In the genomic region with DNA sequence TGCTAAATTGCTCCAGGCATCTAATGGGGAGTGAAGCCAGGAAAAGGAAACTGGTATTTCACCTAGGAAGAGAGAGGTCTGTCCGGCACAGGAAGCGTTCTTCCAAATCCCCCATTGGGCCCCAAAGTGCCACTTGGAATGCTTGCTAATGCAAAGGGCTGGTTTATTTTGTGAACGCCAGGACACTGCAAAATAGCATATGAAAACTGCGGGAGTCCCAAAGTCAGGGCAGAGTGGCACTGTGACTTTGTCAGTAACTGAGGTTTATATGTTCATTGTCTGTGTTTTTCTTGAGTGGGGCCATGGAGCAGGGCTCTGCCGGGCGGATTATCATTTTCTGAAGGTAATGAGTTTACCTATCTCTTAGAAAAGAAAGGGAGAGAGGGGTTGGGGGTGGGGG, we compare ENCODE assay signal across 10 mouse cellular contexts.
"Had no signal": no experiment of that assay in that cellular context is flagged by ENCODE, and none has a peak within 500 bp of the region (broad histone marks: within the 10 kb centered on the region; RNA-seq: fewer than 3 reads in every experiment).

No protein-coding gene starts in this region.

- H3K36me3 ChIP-seq: limb, embryonic 13.5 days; midbrain, embryonic 13.5 days; neural tube, embryonic 15.5 days had no signal

- H3K27ac ChIP-seq: limb, embryonic 13.5 days; liver, embryonic 14.5 days; midbrain, embryonic 13.5 days; neural tube, embryonic 15.5 days had no signal

- DNase-seq: kidney, postnatal 25 days; right cerebral cortex, postnatal 4 days; spleen, adult 18-20 months; thymus, adult 18-20 months; thymus, postnatal 14 days had no signal

- H3K27me3 ChIP-seq: limb, embryonic 13.5 days; midbrain, embryonic 13.5 days; neural tube, embryonic 15.5 days had no signal

- H3K9me3 ChIP-seq: limb, embryonic 13.5 days; midbrain, embryonic 13.5 days; neural tube, embryonic 15.5 days had no signal

- H3K4me2 ChIP-seq: limb, embryonic 13.5 days; midbrain, embryonic 13.5 days; neural tube, embryonic 15.5 days had no signal

- H3K9ac ChIP-seq: limb, embryonic 13.5 days; liver, embryonic 14.5 days; midbrain, embryonic 13.5 days; neural tube, embryonic 15.5 days had no signal

- H3K4me3 ChIP-seq: limb, embryonic 13.5 days; midbrain, embryonic 13.5 days; myocyte; neural tube, embryonic 15.5 days had no signal

- ATAC-seq: midbrain, embryonic 13.5 days had no signal
